Mouse (Mus musculus) heart, adult 2 months (tissue): ENCODE measurements at regions not wholly inside any gene's neighbourhood (a gene's known extent, or its start where the extent isn't known, plus 50 kb on each side); places are given as distances from the start of the nearest gene placed in this dataset.

Source experiments
- DNase-seq, 2 experiments: peaks; one replicate each; pipeline ENCODE4 v3.0.0; 2021
- H3K27ac ChIP-seq: fragments of 200-600 bp; 2 replicates; pipeline ENCODE4 v1.8.1; 2022
- H3K27me3 ChIP-seq: fragments of 200-500 bp; 2 replicates; pipeline ENCODE4 v1.6.1; 2012; ENCODE audit warnings: mild to moderate bottlenecking, low read length, inconsistent platforms, mixed read lengths; ENCODE audit not compliant: control insufficient read depth, insufficient read depth
- H3K36me3 ChIP-seq: fragments of 200-500 bp; 2 replicates; pipeline ENCODE4 v1.6.1; 2012; ENCODE audit warnings: low read length, inconsistent platforms; ENCODE audit not compliant: control insufficient read depth, insufficient read depth
- H3K4me1 ChIP-seq: fragments of 200-500 bp; 2 replicates; pipeline ENCODE4 v1.6.1; 2011; ENCODE audit warnings: low read length; ENCODE audit not compliant: control insufficient read depth, insufficient read depth
- H3K4me3 ChIP-seq: fragments of 200-600 bp; 2 replicates; pipeline ENCODE4 v1.8.1; 2022
- H3K79me2 ChIP-seq: fragments of 200-500 bp; replicated peaks from 2 replicates; pipeline ENCODE4 v1.6.1; 2012; ENCODE audit warnings: mild to moderate bottlenecking, inconsistent platforms, low read length, moderate library complexity, mixed read lengths; ENCODE audit not compliant: control insufficient read depth, insufficient read depth
- H3K9ac ChIP-seq: fragments of 200-500 bp; 2 replicates; pipeline ENCODE4 v1.6.1; 2012; ENCODE audit warnings: low read depth, mild to moderate bottlenecking, control low read depth, inconsistent platforms, low read length, mixed read lengths
- CTCF ChIP-seq: fragments of 200-600 bp; IDR thresholded peaks from 2 replicates; pipeline ENCODE4 v1.8.1; 2022; ENCODE audit warnings: antibody characterized with exemption, mild to moderate bottlenecking, moderate library complexity
- EP300 ChIP-seq: fragments of 200-500 bp; IDR thresholded peaks from 2 replicates; pipeline ENCODE4 v1.6.1; 2011; ENCODE audit warnings: low read depth, low read length, control low read depth; ENCODE audit not compliant: insufficient read depth
- POLR2A ChIP-seq: fragments of 200-500 bp; IDR thresholded peaks from 2 replicates; pipeline ENCODE4 v1.6.1; 2011; ENCODE audit warnings: mild to moderate bottlenecking, low read depth, low read length, control low read depth; ENCODE audit not compliant: insufficient read depth
- WGBS: fragments of 180-500 bp; shearing (Covaris S2); methylation state at CpG from one replicate; pipeline ENCODE4 v1.1.7; 2018; 5-methylcytosine and 5-hydroxymethylcytosine counted together
- intact Hi-C: fragments of 180-260 bp; cut with DNase I; formaldehyde crosslinking; loops from one replicate; pipeline ENCODE4 v1.15.1; 2025

DNA sequence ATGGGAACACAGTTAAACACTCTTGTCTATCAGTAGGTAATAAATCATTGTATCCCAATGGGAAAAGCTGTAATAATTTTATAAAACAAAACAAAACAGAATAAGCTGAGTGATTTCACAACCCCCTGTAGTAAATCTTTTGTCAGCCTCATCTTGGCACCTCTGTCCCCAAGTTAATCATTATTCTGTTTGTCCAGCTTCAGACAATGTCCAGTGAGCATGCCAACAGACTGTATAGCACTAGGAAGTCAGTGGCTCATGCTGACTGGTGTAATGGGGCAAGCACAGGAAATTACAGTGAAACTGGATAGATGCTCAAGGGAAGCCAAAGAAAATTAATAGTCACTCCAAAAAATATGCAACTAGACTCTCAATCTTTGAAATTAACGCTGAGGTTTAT lies 885.9 kb downstream of the Poteg start:
- TF ChIP-seq CTCF (no peak), POLR2A (no peak), EP300 (no peak)

GRCm38 (mm10) chr8:28337484-28337883 lies 890.0 kb downstream of the Poteg start:
- no peak for TF ChIP-seq CTCF
- no peak for TF ChIP-seq EP300
- TF ChIP-seq POLR2A = no peak
- 78% methylated on average over 4 of the region's 4 CpGs for WGBS
- no peak overlapping the region for H3K9ac ChIP-seq
- H3K79me2 ChIP-seq = no peaks in the 10 kb centered on the region
- intact Hi-C loops = no loop called here
- no peaks in the 10 kb centered on the region for H3K36me3 ChIP-seq
- DNase-seq = no peak
- no peak overlapping the region for H3K4me3 ChIP-seq
- H3K4me1 ChIP-seq = no peaks in the 10 kb centered on the region
- no peak overlapping the region for H3K27ac ChIP-seq
- H3K27me3 ChIP-seq = no peaks in the 10 kb centered on the region

More for the DNA sequence above, 885.9 kb downstream of the Poteg start:
- no peak for DNase-seq
- no peak overlapping the region for H3K4me3 ChIP-seq
- intact Hi-C loops = no loop called here
- WGBS = 62% methylated on average over 1 of the region's 1 CpGs
- H3K9ac ChIP-seq = no peak overlapping the region
- no peaks in the 10 kb centered on the region for H3K4me1 ChIP-seq
- H3K79me2 ChIP-seq = no peaks in the 10 kb centered on the region
- no peak overlapping the region for H3K27ac ChIP-seq
- H3K27me3 ChIP-seq = no peaks in the 10 kb centered on the region
- no peaks in the 10 kb centered on the region for H3K36me3 ChIP-seq

- Histone ChIP-seq H3K27me3 (no peaks in the 10 kb centered on the region), H3K4me1 (no peaks in the 10 kb centered on the region), H3K27ac (no peak overlapping the region), H3K4me3 (no peak overlapping the region), H3K36me3 (no peaks in the 10 kb centered on the region), H3K79me2 (no peaks in the 10 kb centered on the region), H3K9ac (no peak overlapping the region)
- 80% methylated on average over 11 of the region's 11 CpGs for WGBS
- intact Hi-C loops = no loop called here
- TF ChIP-seq POLR2A (no peak), CTCF (no peak), EP300 (no peak)
- DNase-seq = no peak
Measured at GRCm38 (mm10) chr8:28341236-28341635, 893.8 kb downstream of the Poteg start.

GRCm38 (mm10) chr8:28366470-28366869 lies 919.0 kb downstream of the Poteg start:
- Histone ChIP-seq H3K79me2 (no peaks in the 10 kb centered on the region), H3K4me3 (no peak overlapping the region), H3K27ac (no peak overlapping the region), H3K36me3 (no peaks in the 10 kb centered on the region), H3K4me1 (no peaks in the 10 kb centered on the region; the same call in 1 of the 2 replicates), H3K9ac (no peak overlapping the region), H3K27me3 (no peaks in the 10 kb centered on the region)
- TF ChIP-seq POLR2A (no peak), EP300 (no peak), CTCF (no peak)
- intact Hi-C loops = no loop called here
- no peak for DNase-seq

- no peaks in the 10 kb centered on the region for H3K36me3 ChIP-seq
- WGBS = 14% methylated on average over 3 of the region's 3 CpGs
- H3K27me3 ChIP-seq = no peaks in the 10 kb centered on the region
- no peaks in the 10 kb centered on the region; the same call in 1 of the 2 replicates for H3K4me1 ChIP-seq
- intact Hi-C loops = no loop called here
- H3K9ac ChIP-seq = no peak overlapping the region
- TF ChIP-seq EP300 (no peak), POLR2A (no peak), CTCF (no peak)
- no peak for DNase-seq
- peak overlapping the region; percentile 20; the same call in 1 of the 2 replicates for H3K27ac ChIP-seq
- H3K79me2 ChIP-seq = no peaks in the 10 kb centered on the region
- H3K4me3 ChIP-seq = no peak overlapping the region
Measured at GRCm38 (mm10) chr8:28367361-28367760, 919.9 kb downstream of the Poteg start.

GRCm38 (mm10) chr8:28371752-28372151 lies 924.3 kb downstream of the Poteg start:
- H3K4me1 ChIP-seq = no peaks in the 10 kb centered on the region; the same call in 1 of the 2 replicates
- H3K79me2 ChIP-seq = no peaks in the 10 kb centered on the region
- no peak for TF ChIP-seq POLR2A
- TF ChIP-seq EP300 = no peak
- no peak for TF ChIP-seq CTCF
- H3K9ac ChIP-seq = no peak overlapping the region
- no peak for DNase-seq
- intact Hi-C loops = no loop called here
- 81% methylated on average over 1 of the region's 1 CpGs for WGBS
- H3K27me3 ChIP-seq = no peaks in the 10 kb centered on the region
- no peak overlapping the region for H3K4me3 ChIP-seq
- H3K36me3 ChIP-seq = no peaks in the 10 kb centered on the region
- no peak overlapping the region for H3K27ac ChIP-seq
